Mouse (Mus musculus): Measurements from ENCODE around the gene Ptprm.

The Ptprm gene

DNA sequence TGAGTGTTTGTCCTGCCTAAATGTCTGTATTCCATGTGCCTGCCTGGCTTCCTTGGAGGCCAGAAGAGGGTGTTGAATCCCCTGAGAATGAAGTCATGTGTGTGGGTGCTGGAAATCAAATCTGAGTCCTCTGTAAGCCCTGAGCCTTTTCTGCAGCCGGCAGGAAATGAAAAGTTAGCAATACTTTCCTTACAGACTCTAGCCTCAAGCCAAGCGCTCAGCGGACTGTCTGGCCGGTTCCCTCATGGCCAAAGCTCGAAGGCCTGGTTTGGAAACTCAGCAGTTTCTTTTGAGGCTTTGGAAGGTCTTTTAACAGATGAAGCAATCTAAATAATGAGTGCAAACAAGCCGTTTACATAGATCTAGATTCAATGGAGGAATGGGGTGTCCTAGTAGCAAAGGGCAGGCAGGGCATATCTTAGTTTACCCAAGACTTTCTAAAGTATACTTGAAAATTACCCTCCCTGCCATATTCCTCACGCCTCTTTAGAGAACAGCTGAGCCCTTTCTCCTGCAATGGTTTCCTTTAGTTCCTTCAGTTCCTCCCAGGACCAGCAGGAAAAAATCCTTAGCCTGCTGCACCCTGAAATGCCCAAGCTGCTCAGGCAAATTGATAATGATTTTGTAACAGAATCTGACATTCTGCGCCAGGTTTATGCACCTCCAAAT lies 144.4 kb downstream of the Ptprm start:
- DNase-seq, result no peak

- DNase-seq, result no peak
These were observed 145.7 kb downstream of the Ptprm start for GRCm38 (mm10) chr17:67208600-67208999.

GRCm38 (mm10) chr17:67206984-67207383 lies 147.3 kb downstream of the Ptprm start:
- no peak for DNase-seq

DNA sequence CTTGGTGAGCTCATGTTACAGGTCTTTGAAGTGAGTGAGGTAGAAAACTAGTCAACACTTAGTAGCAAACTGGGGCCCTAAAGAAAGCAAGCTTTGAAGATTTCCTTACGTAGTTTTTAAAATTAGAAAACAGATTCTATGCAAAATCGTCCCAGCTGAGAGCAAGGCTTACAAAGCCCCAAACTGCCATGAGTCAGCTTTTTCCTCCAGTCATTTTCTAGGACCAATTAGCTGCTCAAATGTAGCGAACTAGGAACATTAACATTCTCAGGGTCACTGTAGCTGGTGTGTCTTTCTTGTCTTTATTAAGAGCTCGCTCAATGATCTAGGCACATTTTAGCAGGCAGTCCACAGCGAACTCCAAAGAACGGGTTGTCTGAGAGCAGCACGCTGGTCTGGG lies 153.1 kb downstream of the Ptprm start:
- DNase-seq, result no peak

DNA sequence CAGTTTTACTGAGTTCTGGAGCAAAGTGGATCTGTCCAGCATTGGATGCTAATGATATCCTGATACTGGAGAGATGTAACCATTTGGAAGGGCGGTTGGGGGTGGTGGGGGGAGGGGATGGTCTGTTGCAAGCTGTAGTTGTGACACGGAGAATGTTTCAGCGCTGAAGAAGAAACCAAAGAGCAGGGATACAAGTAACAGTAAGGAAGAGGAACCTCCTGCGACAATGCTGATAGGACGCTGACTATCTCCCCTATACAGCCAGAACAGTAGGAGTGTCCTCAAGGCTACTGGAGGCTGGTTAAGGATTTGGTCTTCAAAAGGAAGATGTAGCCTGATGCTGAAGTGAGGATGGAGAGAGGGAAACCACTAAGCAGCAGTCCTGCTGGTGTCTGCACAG lies 160.5 kb downstream of the Ptprm start:
- no peak for DNase-seq

DNA sequence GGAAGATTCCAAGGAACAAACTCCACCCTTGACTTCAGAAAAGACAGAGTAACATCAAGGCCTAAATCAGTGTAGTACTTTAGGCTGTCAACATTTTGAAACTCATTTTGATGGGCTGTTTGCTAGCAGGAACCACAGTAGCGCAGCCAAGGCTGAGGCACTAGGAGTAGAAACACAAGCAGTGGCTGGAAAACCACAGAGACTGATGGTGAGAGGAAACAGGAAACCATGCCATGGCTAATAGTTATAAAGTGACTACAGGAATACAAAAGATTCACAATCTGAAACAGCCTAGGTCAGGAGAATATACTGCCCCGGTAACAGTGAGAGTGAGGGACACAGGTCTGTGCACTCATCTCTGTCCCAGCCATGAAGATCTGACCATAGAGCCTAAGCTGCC lies 165.7 kb downstream of the Ptprm start:
- DNase-seq, result no peak

DNA sequence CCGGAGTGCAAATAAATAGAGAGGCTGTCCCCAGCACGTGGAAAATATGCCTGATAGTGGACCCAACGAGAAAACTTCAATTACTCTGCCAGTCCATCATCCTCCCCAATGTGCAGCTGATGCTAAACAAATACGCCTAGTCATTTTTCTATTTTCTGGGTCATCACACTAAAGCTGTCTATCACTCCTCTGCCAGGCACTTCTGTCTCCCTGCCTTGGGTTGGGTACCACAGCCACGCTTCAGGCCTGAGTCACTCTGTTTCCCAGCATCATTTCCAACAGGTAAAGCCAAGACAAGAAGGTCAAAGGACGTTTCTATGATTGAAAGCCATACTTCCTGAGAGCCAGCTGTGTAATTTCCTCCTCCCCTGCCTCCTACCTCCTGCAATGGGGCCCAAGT lies 167.4 kb downstream of the Ptprm start:
- DNase-seq, result no peak

- no peak for DNase-seq
These were observed 168.3 kb downstream of the Ptprm start for GRCm38 (mm10) chr17:67185942-67186341.

DNA sequence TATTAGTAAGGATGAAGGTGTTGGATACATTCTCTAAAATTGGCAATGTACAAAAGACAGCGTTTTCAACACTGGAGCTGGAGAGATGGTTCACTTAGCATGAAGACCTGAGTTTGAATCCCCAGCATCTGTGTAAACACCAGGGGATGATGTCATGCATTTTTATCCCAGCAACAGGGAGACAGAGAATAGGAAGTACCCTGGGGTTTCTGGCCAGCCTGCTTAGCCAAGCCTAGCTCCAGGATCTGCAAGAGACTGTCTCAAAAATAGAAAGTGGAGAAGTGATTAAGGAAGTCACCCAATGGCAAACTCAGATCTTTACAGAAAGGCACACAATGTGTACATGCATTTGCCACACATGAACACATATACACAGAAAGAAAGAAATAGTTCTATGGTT lies 174.8 kb downstream of the Ptprm start:
- DNase-seq, result no peak

DNA sequence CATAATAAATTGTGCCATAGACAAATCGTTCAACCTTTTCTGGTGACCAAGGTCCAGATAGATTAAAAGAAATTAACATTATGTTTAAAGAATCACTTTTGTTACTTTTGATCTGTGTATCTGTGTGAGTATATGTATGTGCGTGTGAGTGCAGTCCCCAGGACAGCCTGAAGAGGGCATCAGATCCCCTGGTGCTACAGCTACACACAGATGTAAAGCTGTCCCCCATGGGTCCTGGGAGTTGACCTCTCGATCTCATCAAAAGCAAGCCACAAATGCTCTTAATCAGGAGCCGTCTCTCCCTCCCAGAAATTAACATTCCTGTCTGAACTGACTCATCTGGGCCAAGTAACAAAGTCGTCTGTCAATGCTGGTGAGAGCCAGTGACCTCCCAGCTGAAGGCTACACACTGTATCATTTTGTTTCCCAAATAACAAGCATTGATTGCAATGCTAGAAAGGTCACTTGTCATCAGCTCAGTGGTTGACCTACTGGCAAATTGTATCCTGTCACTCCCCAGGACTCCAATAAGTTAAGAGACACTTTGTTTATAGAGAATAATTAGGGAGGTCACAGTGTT lies 175.5 kb downstream of the Ptprm start:
- no peak for DNase-seq

GRCm38 (mm10) chr17:67175836-67176235 lies 178.4 kb downstream of the Ptprm start:
- peak; percentile 35 for DNase-seq

DNA sequence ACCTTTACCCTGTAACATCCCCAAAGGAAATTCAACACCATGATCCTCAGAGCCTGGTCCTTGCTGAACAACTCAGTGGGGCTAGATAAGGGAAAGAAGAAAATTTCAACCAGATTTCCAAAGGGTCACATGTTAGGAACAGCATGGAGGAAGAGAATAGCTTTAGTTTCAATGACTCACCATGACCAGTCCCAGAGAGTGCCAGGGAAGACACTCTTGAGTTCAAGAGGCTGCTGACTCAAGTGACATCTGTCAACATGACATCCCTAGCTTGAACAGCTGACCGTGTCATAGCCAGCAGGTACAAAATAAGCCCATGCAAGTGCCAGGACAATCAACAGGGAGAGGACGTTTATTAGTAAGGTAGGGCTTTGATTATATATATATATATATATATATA lies 182.9 kb downstream of the Ptprm start:
- no peak for DNase-seq

DNA sequence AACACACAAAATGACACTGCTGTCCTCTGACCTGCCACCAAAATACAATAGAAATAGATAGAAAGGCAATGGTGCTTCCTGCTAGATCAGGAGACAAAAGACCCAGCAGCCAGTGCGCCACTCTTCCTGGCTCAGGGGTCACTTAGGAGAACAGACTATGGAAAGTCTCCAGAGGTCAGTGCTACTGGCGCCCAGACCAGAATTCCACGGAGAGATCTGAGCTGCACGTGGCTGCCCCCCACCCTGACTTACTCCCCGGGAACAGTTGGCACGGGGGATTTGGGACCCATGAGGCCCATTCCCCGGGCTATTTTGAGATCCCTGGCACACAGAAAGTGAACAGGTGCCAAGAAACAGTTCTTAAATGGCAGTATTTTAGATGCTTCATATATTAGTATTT lies 183.6 kb downstream of the Ptprm start:
- no peak for DNase-seq

- DNase-seq, result peak; percentile 58
These were observed 188.4 kb downstream of the Ptprm start for GRCm38 (mm10) chr17:67165876-67166275.

DNA sequence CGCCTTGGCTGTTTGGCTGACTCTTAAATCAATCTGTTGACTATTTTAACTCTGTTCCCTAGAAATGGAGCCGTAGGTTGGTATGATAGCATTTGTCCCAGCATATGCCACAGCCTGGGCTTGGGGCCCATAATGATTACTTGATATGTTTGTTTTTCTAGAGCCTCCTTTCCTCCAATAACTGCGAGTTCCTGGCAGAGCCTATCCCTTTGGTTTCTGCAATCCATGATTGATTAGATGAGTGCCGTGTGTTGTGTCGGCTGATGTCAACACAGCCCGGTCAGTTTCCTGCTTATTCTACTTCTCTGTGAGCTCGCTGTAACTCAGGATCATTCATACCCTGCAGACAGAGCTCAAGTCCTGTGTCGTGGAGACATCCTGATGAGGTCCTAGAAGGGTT lies 194.6 kb downstream of the Ptprm start:
- peak; percentile 25 for DNase-seq

DNA sequence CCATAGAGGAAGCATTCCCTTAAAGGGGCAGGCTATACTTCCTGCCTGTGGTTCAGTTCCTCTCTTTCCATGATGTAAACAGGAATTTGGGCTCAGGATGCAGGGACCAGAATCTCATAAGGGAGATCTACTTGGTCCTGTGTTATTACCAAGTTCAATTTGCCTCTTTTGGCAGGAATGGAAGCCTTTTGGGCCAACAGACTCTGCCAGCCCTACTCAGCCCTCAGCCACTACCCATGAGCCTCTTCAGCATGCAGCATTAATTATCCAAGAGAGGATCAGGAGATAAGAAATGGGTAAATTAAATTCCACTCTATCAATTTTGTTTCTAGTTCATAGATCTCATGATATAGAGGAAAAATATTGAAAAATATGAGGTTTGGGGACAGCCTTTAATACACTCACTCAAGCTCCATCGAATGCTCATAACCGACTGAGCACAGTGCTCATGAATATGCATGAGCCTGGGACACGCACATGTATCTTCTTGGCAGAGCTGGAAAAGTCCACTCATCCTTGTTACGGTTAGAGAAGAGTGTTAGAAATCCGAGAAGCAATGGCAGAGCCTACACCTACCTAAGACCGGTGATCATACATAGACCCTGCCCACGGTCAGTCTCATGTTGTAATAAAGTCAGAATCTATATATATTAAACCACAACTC lies 197.0 kb downstream of the Ptprm start:
- no peak for DNase-seq

DNA sequence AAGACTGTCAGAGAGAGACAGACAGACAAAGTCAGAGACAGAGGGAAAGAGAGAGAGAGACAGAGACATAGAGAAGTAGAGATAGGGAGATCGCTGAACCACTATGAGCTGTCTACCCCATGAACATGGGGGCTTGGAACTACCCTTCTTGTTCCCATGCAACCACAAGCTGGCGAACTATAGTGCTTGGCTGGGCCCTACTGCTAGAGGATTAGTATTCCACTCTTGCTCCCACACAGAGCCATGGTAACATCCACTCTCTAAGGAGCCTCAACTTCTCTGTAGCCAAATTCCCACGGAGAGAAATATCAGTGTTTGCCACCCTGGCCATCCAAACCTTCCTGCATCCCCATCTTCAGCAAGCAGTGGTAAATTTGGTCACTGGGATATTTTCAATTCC lies 202.0 kb downstream of the Ptprm start:
- no peak for DNase-seq

DNA sequence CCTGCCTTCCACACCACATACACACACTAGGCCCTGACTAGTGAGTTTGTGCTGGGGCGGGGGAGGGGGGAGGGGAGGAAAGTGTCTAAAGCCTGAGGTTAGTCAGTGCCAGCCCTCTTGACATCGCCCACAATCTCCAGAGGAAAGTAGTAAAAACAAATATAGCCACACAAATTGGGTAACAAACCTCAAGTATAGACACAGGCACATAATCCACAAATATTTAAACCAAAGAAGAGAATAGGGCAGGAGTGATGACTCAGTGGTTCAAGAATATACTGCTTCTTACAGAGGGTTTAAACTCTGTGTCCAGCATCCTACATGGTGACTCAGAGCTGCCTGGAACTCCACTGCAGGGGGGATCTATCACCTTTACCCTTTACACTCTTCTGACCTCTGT lies 203.8 kb downstream of the Ptprm start:
- DNase-seq, result no peak

DNA sequence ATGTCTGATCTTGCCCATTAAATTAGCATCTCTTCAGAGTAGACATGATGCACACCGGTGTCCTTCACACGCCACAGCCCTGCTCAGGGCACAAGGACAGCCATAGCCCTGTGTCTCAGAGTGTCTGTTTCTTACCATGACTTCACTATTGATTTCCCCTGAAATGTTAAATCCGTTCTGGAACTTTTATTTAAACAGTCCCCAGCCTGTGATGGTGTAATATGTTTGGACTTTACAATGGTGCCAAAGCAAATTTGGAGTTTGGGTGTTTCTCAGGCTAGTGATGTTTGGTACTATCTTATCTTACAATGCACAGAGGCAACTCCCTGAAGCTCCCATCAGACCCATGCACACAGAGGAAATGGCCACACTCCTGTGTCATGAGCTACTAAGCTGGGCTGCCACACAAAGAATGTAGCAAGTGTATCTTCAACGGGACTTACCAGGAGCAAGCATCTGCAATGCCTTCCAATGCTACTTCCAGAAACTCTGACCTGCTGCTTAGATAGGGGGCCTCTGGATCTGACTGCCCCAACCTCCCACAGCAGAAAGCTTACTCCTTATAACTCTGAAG lies 212.0 kb downstream of the Ptprm start:
- DNase-seq, result no peak

DNA sequence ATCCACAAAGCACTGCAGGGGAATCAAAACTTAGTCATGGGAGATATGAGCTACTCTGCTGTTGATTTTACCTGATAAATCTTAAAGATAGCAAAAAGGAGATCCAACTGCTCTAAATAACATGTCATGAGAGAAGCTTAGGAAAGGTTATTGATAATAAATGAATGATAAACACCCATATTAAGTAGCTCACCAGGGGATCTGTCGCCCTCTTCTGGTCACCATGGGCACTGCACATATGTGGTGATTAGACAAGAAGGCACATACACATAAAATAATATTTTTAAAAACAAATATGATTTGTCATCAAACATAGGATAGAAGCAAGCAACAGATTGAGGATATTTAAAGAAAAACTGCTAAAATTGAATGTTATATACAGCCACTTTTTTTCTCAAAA lies 213.8 kb downstream of the Ptprm start:
- DNase-seq, result peak; percentile 29

DNA sequence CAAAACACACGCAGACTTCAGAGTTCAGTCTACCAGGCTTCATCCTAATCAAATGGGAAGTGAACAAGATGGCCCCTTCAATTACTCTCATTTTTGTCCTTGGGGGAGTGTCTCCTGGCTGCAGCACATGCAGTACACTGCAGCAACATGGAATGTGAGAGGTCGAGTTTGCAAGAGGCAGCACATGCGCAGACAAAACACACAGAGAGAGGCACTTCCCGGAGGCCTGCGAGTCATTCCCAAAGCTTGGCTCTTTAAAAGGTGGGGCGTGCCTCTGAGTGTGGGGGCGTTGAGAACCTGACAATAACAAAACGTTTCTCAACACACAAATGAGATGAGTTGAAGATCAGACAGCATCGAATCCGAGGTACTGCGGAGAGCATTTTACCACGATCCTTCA lies 215.3 kb downstream of the Ptprm start:
- DNase-seq, result no peak

DNA sequence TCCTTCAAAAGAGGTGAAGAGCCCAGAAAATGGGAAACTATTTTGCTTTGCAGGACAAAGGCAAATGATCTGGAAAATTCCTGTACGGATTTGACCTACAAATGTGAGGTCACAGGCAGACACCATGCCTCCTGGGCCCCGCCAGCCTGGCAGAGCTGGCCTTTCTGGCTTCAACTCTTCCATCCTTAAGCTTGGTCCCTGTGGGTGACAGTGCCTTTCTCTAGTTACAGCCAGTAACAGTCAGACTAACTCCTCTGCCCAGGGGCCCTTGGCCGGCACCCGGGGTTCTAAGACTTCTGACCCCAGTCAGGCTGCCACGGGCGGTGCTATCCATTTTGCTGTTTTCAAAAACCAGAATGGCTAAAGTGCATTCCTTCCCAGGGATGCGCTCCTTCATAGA lies 217.4 kb downstream of the Ptprm start:
- no peak for DNase-seq

GRCm38 (mm10) chr17:67136421-67136820 lies 217.8 kb downstream of the Ptprm start:
- no peak for DNase-seq

GRCm38 (mm10) chr17:67134235-67134634 lies 220.0 kb downstream of the Ptprm start:
- DNase-seq, result no peak

Data from lung, postnatal 14 days (tissue).